Mouse (Mus musculus): ENCODE results near the gene Dgcr6. TPM values are rescaled to one million over a fixed set of nuclear protein-coding genes. Genes with fewer than 3 reads are reported as not detected.

Gene Dgcr6
- polyA plus RNA-seq, 1 experiment from 2014 or later = 151 TPM

DNA sequence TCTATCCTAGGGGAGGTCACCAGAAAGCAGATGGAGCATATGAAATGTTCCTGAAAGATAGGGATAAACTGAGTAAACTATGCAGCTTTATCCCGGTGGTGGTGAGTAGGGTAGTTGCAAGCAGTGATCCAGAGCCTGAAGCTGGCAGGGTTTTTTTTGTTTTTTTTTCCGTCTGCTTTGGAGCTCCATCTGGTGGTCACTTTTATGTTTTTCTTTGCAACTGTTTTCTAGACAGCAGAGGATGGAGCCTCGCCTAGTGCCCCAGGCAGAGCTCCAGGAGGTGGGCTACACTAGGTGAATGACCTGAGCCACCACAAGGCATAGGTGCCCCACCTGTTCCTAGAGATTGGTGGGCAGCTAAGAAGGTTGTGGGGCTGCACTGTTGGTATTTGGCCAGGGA, 5.0 kb upstream of the Dgcr6 start:
- no peak overlapping the region for H3K27ac ChIP-seq (replicated peaks)
- WGBS = 7% methylated on average over 3 of the region's 3 CpGs
- H3K36me3 ChIP-seq (replicated peaks) = no peaks in the 10 kb centered on the region
- no peak overlapping the region for H3K4me3 ChIP-seq
- no peaks in the 10 kb centered on the region for H3K9me3 ChIP-seq
- no peaks in the 10 kb centered on the region for H3K27me3 ChIP-seq (replicated peaks; ENCODE audit: low read depth, poor library complexity, severe bottlenecking)
- peaks cover under 1% of the 10 kb centered on the region; the same call in 1 of the 2 replicates for H3K4me1 ChIP-seq
- peak; percentile 46 for DNase-seq (ENCODE audit: low spot score)

DNA sequence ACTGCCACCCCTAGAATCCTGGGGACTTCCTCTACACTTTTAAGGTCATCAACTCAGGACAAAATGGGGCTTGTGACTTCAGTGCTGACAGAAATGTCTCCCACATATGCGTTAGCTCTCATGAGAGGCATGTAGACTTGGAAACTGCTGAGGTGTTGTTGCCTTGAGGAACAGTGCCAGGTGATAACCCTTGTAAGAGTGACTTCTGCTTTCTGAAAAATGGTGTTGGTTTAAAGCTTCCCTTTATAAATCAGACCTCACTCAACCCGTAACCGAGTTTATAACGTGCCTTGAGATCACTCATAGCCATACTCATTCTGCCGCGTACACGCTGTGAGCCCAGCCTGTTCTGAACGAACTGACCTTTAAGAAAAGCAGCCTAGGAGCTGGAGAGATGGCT, 4.6 kb upstream of the Dgcr6 start:
- no peaks in the 10 kb centered on the region for H3K9me3 ChIP-seq
- DNase-seq (ENCODE audit: low spot score) = no peak
- 77% methylated on average over 8 of the region's 8 CpGs for WGBS
- no peak overlapping the region for H3K27ac ChIP-seq (replicated peaks)
- no peaks in the 10 kb centered on the region for H3K36me3 ChIP-seq (replicated peaks)
- no peak overlapping the region for H3K4me3 ChIP-seq
- peaks cover 4% of the 10 kb centered on the region; the same call in 1 of the 2 replicates for H3K4me1 ChIP-seq
- no peaks in the 10 kb centered on the region for H3K27me3 ChIP-seq (replicated peaks; ENCODE audit: low read depth, poor library complexity, severe bottlenecking)

DNA sequence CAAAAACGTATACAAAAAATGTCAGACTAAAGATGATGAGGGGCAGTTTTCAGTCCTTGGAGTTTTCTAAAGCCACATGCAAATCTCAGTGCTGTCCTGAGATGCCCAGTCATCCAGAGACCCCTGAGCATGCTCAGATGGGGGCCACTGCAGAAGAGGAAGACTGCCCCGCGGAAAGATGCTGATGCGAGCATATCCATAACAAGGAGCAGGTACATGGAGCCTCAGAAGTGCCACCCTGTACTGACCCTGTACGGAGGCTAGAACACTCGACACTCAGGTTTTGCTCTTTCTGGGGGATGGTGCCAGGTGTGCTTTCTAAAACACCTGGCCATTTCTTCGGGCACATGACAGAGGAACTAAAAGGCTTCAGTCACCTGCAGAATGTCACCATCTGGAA, 338 bp upstream of the Dgcr6 start:
- Histone ChIP-seq H3K27me3 (replicated peaks; ENCODE audit: low read depth, poor library complexity, severe bottlenecking) (no peaks in the 10 kb centered on the region), H3K27ac (replicated peaks) (no peak overlapping the region), H3K4me1 (peaks cover 11% of the 10 kb centered on the region; the same call in 1 of the 2 replicates), H3K4me3 (no peak overlapping the region), H3K9me3 (no peaks in the 10 kb centered on the region), H3K36me3 (replicated peaks) (no peaks in the 10 kb centered on the region)
- WGBS = 61% methylated on average over 7 of the region's 7 CpGs
- no peak for DNase-seq (ENCODE audit: low spot score)

DNA sequence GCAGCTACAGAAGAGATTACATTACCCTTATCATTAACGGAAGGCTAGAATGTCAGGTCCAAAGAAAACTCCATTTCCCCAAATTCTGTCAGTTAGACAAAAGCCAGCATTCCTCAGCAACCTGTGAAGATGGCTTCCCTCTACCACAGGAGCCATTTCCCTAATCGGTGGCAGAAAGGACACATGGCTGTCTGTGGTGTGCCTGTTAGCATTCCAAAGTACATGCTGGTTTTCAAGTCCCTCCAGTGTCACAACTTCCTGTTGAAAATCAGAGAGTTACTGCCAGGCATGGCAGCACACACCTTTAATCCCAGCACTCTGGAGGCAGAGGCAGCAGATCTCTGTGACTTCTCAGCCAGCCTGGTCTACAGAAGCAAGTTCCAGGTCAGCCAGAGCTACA, 3.6 kb downstream of the Dgcr6 start:
- Histone ChIP-seq H3K27me3 (replicated peaks; ENCODE audit: low read depth, poor library complexity, severe bottlenecking) (no peaks in the 10 kb centered on the region), H3K9me3 (no peaks in the 10 kb centered on the region), H3K4me3 (no peak overlapping the region), H3K4me1 (peaks cover 11% of the 10 kb centered on the region; the same call in 1 of the 2 replicates), H3K36me3 (replicated peaks) (no peaks in the 10 kb centered on the region), H3K27ac (replicated peaks) (no peak overlapping the region)
- DNase-seq (ENCODE audit: low spot score) = no peak
- WGBS = 69% methylated on average over 2 of the region's 2 CpGs

DNA sequence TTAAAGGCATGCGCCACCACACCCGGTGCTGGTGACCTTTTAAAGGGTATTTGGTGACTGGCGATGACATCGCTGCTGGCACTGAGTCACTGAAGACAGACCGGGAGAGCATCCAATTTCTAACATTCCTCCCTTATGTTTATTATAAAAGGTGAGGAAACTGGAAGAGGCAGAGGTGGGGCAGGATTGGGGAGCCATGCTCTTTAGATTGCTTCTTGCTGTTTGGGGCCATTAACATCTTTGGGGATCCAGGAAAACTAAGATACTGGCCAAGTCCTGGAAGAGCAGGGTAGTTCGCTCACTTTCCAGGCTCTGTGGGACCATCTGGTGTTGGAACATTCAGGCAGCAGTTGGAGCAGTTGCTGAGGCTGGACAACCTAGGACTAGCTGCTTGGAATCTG, 5.7 kb downstream of the Dgcr6 start:
- H3K27ac ChIP-seq (replicated peaks) = no peak overlapping the region
- H3K4me1 ChIP-seq = 0 out of 2 replicates have a peak, but pooled peaks cover 7% of the 10 kb centered on the region
- H3K9me3 ChIP-seq = no peaks in the 10 kb centered on the region
- H3K4me3 ChIP-seq = no peak overlapping the region
- no peak for DNase-seq (ENCODE audit: low spot score)
- H3K27me3 ChIP-seq (replicated peaks; ENCODE audit: low read depth, poor library complexity, severe bottlenecking) = no peaks in the 10 kb centered on the region
- 84% methylated on average over 6 of the region's 6 CpGs for WGBS
- H3K36me3 ChIP-seq (replicated peaks) = no peaks in the 10 kb centered on the region

DNA sequence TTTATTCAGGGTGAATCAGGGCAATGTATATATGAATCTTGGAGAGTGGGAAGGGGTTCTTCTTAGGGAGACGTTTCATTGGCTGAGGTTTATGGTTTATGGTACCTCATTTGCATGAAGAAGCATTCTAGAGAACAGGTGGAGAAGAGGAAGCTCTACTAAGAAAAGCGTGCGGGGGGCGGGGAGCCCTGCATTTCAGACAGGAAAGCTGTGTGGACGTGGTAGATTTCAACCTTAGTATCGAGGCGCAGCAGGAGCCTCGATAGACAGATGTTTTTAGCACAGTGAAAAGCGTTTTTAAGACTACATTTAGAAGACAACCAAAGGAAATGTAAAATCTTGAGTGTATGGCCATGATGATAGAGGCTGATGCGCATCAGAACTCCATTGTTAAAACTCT, 6.6 kb downstream of the Dgcr6 start:
- 0 out of 2 replicates have a peak, but pooled peaks cover 7% of the 10 kb centered on the region for H3K4me1 ChIP-seq
- no peak overlapping the region for H3K27ac ChIP-seq (replicated peaks)
- DNase-seq (ENCODE audit: low spot score) = no peak
- WGBS = 84% methylated on average over 10 of the region's 10 CpGs
- no peaks in the 10 kb centered on the region for H3K36me3 ChIP-seq (replicated peaks)
- H3K9me3 ChIP-seq = no peaks in the 10 kb centered on the region
- no peaks in the 10 kb centered on the region for H3K27me3 ChIP-seq (replicated peaks; ENCODE audit: low read depth, poor library complexity, severe bottlenecking)
- H3K4me3 ChIP-seq = no peak overlapping the region

DNA sequence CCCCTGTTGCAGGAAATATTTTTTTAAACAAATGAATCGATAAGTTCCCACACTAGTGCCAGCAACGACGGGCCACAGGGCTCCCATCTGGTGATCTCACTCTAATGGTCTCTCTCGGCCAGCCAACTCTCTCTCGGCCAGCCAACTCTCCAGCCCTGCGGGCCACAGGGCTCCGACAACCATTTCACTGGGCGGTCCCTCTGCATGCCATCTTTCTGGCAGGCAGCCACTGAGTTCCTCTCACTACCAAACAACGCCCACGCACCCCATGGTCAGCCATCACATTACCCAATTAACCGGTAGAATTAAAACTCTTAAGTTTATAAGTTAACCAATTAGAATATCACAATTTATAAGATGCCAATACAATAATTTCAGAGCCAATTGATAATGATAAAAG, 8.5 kb downstream of the Dgcr6 start:
- 91% methylated on average over 11 of the region's 11 CpGs for WGBS
- no peak for DNase-seq (ENCODE audit: low spot score)
- no peaks in the 10 kb centered on the region for H3K27me3 ChIP-seq (replicated peaks; ENCODE audit: low read depth, poor library complexity, severe bottlenecking)
- 0 out of 2 replicates have a peak, but pooled peaks cover 8% of the 10 kb centered on the region for H3K4me1 ChIP-seq
- no peak overlapping the region for H3K4me3 ChIP-seq
- H3K36me3 ChIP-seq (replicated peaks) = no peaks in the 10 kb centered on the region
- H3K27ac ChIP-seq (replicated peaks) = no peak overlapping the region
- no peaks in the 10 kb centered on the region for H3K9me3 ChIP-seq

DNA sequence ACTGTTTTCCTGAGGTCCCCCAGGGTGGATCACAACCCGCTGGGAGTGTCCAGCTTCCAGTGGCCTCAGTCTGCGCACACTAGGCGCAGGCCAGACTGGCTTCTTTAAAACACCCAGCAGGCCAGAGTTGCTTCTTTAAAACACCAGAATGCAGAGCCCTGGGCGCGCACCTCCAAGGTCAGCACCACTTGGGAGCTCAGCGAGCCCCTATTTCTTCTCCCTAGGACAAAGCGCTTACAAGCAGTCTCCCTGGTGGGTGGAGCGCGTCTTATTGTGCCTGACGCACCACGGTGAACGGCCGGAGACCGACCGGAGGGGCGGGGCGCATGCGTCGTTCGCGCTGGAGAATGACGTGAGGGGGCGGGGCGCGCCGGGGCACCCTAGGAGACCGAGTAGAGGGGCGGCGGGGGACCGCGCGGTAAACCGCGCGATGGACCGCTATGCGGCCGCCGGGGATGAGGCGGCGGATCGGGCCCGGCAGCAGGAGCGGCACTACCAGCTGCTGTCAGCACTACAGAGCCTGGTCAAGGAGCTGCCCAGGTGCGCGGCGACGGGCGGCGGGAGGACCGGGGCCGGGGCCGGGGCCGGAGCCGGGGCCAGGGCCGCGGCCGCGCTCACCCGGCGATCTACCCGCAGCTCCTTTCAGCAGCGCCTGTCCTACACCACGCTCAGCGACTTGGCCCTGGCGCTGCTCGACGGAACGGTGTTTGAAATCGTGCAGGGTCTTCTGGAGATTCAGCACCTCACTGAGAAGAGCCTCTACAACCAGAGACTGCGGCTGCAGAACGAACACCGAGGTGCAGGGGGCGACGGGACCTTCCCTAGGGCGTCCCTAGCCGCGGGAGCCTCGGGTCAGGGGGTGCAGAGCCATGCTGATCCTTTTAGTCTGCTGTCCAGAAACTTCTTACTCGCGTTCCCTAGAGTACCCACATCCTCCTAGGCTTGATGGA, 13.7 kb downstream of the Dgcr6 start:
- peak; percentile 97 for DNase-seq (ENCODE audit: low spot score)
- under 1% methylated on average over 81 of the region's 81 CpGs for WGBS
- Histone ChIP-seq H3K27ac (replicated peaks) (peak overlapping the region; percentile 95), H3K27me3 (replicated peaks; ENCODE audit: low read depth, poor library complexity, severe bottlenecking) (no peaks in the 10 kb centered on the region), H3K4me1 (peaks cover 17% of the 10 kb centered on the region), H3K36me3 (replicated peaks) (peaks cover 36% of the 10 kb centered on the region), H3K4me3 (peak overlapping the region; percentile 73), H3K9me3 (no peaks in the 10 kb centered on the region)

DNA sequence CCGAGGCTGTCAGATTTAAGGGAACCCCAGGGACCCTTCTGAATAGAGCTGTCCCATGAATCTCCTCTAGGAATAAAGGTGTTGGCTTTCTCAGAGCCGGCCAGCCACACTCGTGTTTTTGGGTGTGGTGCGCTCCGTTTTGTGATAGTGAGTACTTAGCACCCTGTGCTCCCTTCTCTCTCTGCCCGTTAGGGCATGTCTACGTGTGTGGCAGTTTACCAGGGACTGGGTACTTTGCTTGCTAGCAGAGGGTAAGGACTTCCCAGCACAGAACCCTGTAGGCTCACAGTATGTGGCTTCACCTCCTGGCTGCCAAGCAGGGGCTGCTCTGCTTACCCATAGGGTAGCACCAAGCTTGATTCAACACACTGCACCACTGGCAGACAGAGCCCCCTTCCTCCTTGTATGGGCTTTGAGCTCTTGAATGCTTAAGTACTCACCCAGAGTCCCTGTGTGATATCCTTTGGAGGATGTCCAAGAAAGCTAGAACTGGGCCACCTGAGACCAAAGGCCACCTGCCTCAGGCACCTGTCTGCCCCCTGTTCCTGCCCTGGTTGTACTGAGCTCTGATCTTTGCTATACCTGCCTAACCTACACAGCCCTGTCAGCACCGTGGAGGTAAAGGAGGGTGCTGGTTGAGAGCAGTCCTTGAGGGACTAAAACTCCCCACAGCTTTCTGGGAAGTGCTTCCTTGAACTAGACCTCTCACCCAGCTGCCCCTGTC, 16.2 kb downstream of the Dgcr6 start:
- H3K4me1 ChIP-seq = peaks cover 17% of the 10 kb centered on the region
- no peaks in the 10 kb centered on the region for H3K27me3 ChIP-seq (replicated peaks; ENCODE audit: low read depth, poor library complexity, severe bottlenecking)
- no peaks in the 10 kb centered on the region for H3K9me3 ChIP-seq
- no peak overlapping the region for H3K27ac ChIP-seq (replicated peaks)
- peaks cover 61% of the 10 kb centered on the region for H3K36me3 ChIP-seq (replicated peaks)
- WGBS = 91% methylated on average over 8 of the region's 8 CpGs
- no peak for DNase-seq (ENCODE audit: low spot score)
- no peak overlapping the region for H3K4me3 ChIP-seq

DNA sequence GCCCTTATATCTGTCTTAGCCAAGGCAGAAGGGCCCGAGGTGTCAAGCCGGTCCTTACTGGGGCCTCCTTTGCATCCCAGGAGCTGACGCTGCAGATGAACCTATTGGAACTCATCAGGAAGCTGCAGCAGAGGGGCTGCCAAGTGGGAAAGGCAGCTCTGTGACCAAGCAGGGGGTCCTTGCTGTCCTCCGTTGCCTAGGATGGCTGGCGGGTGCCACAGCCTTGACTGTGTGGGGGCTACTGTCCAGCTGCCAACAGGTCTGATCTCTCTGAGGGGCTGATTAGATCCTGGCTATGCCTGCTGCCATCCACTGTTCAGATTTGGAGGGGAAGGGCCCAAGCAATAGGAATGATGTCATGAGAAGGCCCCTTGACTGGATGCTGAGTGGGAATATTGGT, 18.1 kb downstream of the Dgcr6 start:
- DNase-seq (ENCODE audit: low spot score) = no peak
- WGBS = 90% methylated on average over 5 of the region's 5 CpGs

DNA sequence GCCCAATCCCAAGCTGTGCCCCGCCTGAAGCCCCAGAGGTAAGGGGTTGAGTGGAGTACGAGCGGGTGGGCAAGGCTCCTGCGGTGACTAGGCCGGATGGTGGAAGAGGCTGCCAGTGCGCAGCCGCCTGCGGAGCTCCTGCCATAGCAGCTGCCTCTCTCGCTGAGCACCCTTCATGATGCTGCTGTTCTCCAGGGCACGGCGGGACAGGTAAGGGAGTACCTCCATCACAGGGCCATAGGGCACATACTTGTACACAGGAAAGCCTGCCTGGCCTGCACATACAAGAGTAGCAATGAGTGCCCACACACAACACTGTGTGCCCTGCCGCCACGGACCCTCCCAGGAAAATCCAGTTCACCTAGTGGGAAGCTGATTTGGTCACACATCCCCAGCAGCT, 19.4 kb downstream of the Dgcr6 start:
- no peaks in the 10 kb centered on the region for H3K27me3 ChIP-seq (replicated peaks; ENCODE audit: low read depth, poor library complexity, severe bottlenecking)
- H3K36me3 ChIP-seq (replicated peaks) = peaks cover 73% of the 10 kb centered on the region
- no peaks in the 10 kb centered on the region for H3K9me3 ChIP-seq
- 91% methylated on average over 13 of the region's 13 CpGs for WGBS
- no peak overlapping the region for H3K4me3 ChIP-seq
- DNase-seq (ENCODE audit: low spot score) = no peak
- no peak overlapping the region for H3K27ac ChIP-seq (replicated peaks)
- H3K4me1 ChIP-seq = peaks cover 8% of the 10 kb centered on the region

More for the DNA sequence above, 18.1 kb downstream of the Dgcr6 start:
- H3K27ac ChIP-seq (replicated peaks) = no peak overlapping the region
- no peaks in the 10 kb centered on the region for H3K9me3 ChIP-seq
- H3K4me3 ChIP-seq = no peak overlapping the region
- H3K36me3 ChIP-seq (replicated peaks) = peaks cover 68% of the 10 kb centered on the region
- H3K4me1 ChIP-seq = peaks cover 14% of the 10 kb centered on the region
- H3K27me3 ChIP-seq (replicated peaks; ENCODE audit: low read depth, poor library complexity, severe bottlenecking) = no peaks in the 10 kb centered on the region

DNA sequence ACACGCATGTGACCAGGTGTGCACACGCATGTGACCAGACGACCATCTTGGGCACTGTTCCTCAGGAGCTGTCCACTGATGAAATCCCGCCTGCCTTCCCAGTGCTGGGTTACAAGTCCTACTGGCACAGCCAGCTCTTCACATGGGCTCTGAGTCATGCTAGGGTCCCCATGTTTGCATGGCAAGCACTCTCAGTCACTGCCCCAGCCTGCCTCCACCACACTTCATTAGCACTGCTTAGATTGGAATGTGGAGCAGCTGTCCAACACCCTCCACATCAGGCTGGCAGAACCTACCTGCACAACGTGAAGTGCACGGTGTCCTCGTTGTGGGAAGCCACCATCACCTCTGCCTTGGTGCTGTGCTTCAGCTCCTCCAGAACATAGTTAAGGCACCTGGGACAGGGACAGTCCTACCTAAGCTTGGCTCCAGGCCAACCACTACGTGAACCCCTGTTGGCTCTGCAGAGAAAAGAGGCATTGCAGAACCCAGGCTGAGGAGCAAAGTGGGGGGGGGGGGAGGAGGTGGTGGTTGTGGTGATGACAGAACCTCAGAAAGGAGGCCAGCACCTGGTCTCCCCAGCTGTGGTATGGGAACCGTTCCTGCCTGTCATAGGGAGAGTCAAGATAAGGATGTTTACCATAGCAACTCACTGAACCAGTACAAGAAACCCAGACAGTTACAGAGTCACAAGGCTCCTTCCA, 20.8 kb downstream of the Dgcr6 start:
- H3K9me3 ChIP-seq = no peaks in the 10 kb centered on the region
- H3K4me3 ChIP-seq = no peak overlapping the region
- H3K4me1 ChIP-seq = no peaks in the 10 kb centered on the region
- H3K27ac ChIP-seq (replicated peaks) = no peak overlapping the region
- H3K36me3 ChIP-seq (replicated peaks) = peaks cover 72% of the 10 kb centered on the region
- WGBS = 88% methylated on average over 9 of the region's 9 CpGs
- DNase-seq (ENCODE audit: low spot score) = no peak
- no peaks in the 10 kb centered on the region for H3K27me3 ChIP-seq (replicated peaks; ENCODE audit: low read depth, poor library complexity, severe bottlenecking)

All from embryonic facial prominence, embryonic 10.5 days (tissue).